Mouse (Mus musculus): ENCODE data around the gene Cp. TPM values are rescaled to one million over a fixed set of nuclear protein-coding genes. Genes with fewer than 3 reads are reported as not detected.

Gene Cp
- polyA plus RNA-seq, 1 experiment: 9.6 TPM

GRCm38 (mm10) chr3:19986123-19986522, 29.3 kb downstream of the Cp start:
- TF ChIP-seq POLR2A (IDR thresholded peaks at IDR 0.05; ENCODE audit: borderline replicate concordance, insufficient read depth, low read length): no peak
- TF ChIP-seq CTCF (IDR thresholded peaks at IDR 0.05; ENCODE audit: borderline replicate concordance, insufficient read depth, low read depth, low read length): no peak
- no peak for DNase-seq
- no peak overlapping the region for H3K27ac ChIP-seq (ENCODE audit: insufficient read depth, low read length)
- H3K4me3 ChIP-seq (replicated peaks; ENCODE audit: insufficient read depth, low read depth, low read length): no peak overlapping the region
- H3K4me1 ChIP-seq (ENCODE audit: control insufficient read depth, insufficient read depth, low read length): no peaks in the 10 kb centered on the region
- 28% methylated on average over 3 of the region's 3 CpGs for WGBS
- no peaks in the 10 kb centered on the region for H3K27me3 ChIP-seq (ENCODE audit: control insufficient read depth, insufficient read depth, low read length)

GRCm38 (mm10) chr3:19990031-19990430, 33.2 kb downstream of the Cp start:
- TF ChIP-seq CTCF (IDR thresholded peaks at IDR 0.05; ENCODE audit: borderline replicate concordance, insufficient read depth, low read depth, low read length) (no peak), POLR2A (IDR thresholded peaks at IDR 0.05; ENCODE audit: borderline replicate concordance, insufficient read depth, low read length) (no peak)

GRCm38 (mm10) chr3:19992388-19992787, 35.5 kb downstream of the Cp start:
- no peaks in the 10 kb centered on the region for H3K27me3 ChIP-seq (ENCODE audit: control insufficient read depth, insufficient read depth, low read length)
- H3K27ac ChIP-seq (ENCODE audit: insufficient read depth, low read length): no peak overlapping the region
- H3K4me1 ChIP-seq (ENCODE audit: control insufficient read depth, insufficient read depth, low read length): no peaks in the 10 kb centered on the region
- WGBS: 72% methylated on average over 4 of the region's 4 CpGs
- H3K4me3 ChIP-seq (replicated peaks; ENCODE audit: insufficient read depth, low read depth, low read length): no peak overlapping the region
- DNase-seq: no peak
- TF ChIP-seq POLR2A (IDR thresholded peaks at IDR 0.05; ENCODE audit: borderline replicate concordance, insufficient read depth, low read length) (no peak), CTCF (IDR thresholded peaks at IDR 0.05; ENCODE audit: borderline replicate concordance, insufficient read depth, low read depth, low read length) (no peak)

More at GRCm38 (mm10) chr3:19990031-19990430, 33.2 kb downstream of the Cp start:
- Histone ChIP-seq H3K27me3 (ENCODE audit: control insufficient read depth, insufficient read depth, low read length) (no peaks in the 10 kb centered on the region), H3K4me3 (replicated peaks; ENCODE audit: insufficient read depth, low read depth, low read length) (no peak overlapping the region), H3K4me1 (ENCODE audit: control insufficient read depth, insufficient read depth, low read length) (no peaks in the 10 kb centered on the region), H3K27ac (ENCODE audit: insufficient read depth, low read length) (no peak overlapping the region)
- 81% methylated on average over 3 of the region's 3 CpGs for WGBS
- no peak for DNase-seq

- Histone ChIP-seq H3K27ac (ENCODE audit: insufficient read depth, low read length) (no peak overlapping the region), H3K27me3 (ENCODE audit: control insufficient read depth, insufficient read depth, low read length) (no peaks in the 10 kb centered on the region), H3K4me1 (ENCODE audit: control insufficient read depth, insufficient read depth, low read length) (no peaks in the 10 kb centered on the region), H3K4me3 (replicated peaks; ENCODE audit: insufficient read depth, low read depth, low read length) (no peak overlapping the region)
- no peak for TF ChIP-seq CTCF (IDR thresholded peaks at IDR 0.05; ENCODE audit: borderline replicate concordance, insufficient read depth, low read depth, low read length)
- no peak for TF ChIP-seq POLR2A (IDR thresholded peaks at IDR 0.05; ENCODE audit: borderline replicate concordance, insufficient read depth, low read length)
- WGBS: 85% methylated on average over 2 of the region's 2 CpGs
- no peak for DNase-seq
Measured at GRCm38 (mm10) chr3:19999551-19999950, 42.7 kb downstream of the Cp start.

- H3K27me3 ChIP-seq (ENCODE audit: control insufficient read depth, insufficient read depth, low read length): no peaks in the 10 kb centered on the region
- 57% methylated on average over 4 of the region's 4 CpGs for WGBS
- no peak for DNase-seq
- H3K27ac ChIP-seq (ENCODE audit: insufficient read depth, low read length): no peak overlapping the region
- TF ChIP-seq CTCF (IDR thresholded peaks at IDR 0.05; ENCODE audit: borderline replicate concordance, insufficient read depth, low read depth, low read length) (no peak), POLR2A (IDR thresholded peaks at IDR 0.05; ENCODE audit: borderline replicate concordance, insufficient read depth, low read length) (no peak)
- no peak overlapping the region for H3K4me3 ChIP-seq (replicated peaks; ENCODE audit: insufficient read depth, low read depth, low read length)
- no peaks in the 10 kb centered on the region; the same call in 1 of the 2 replicates for H3K4me1 ChIP-seq (ENCODE audit: control insufficient read depth, insufficient read depth, low read length)
Measured at GRCm38 (mm10) chr3:20000806-20001205, 44.0 kb downstream of the Cp start.

- TF ChIP-seq CTCF (IDR thresholded peaks at IDR 0.05; ENCODE audit: borderline replicate concordance, insufficient read depth, low read depth, low read length): peak; percentile 10; the same call in 1 of the 2 replicates
- no peak for TF ChIP-seq POLR2A (IDR thresholded peaks at IDR 0.05; ENCODE audit: borderline replicate concordance, insufficient read depth, low read length)
- no peaks in the 10 kb centered on the region; the same call in 1 of the 2 replicates for H3K4me1 ChIP-seq (ENCODE audit: control insufficient read depth, insufficient read depth, low read length)
- WGBS: 82% methylated on average over 5 of the region's 5 CpGs
- H3K27me3 ChIP-seq (ENCODE audit: control insufficient read depth, insufficient read depth, low read length): no peaks in the 10 kb centered on the region
- no peak overlapping the region for H3K27ac ChIP-seq (ENCODE audit: insufficient read depth, low read length)
- H3K4me3 ChIP-seq (replicated peaks; ENCODE audit: insufficient read depth, low read depth, low read length): no peak overlapping the region
- DNase-seq: no peak
Measured at GRCm38 (mm10) chr3:20002786-20003185, 45.9 kb downstream of the Cp start.

GRCm38 (mm10) chr3:20004422-20004821, 47.6 kb downstream of the Cp start:
- DNase-seq: no peak
- WGBS: 94% methylated on average over 8 of the region's 8 CpGs

GRCm38 (mm10) chr3:20005611-20006010, 48.8 kb downstream of the Cp start:
- H3K27ac ChIP-seq (ENCODE audit: insufficient read depth, low read length): no peak overlapping the region
- no peak overlapping the region for H3K4me3 ChIP-seq (replicated peaks; ENCODE audit: insufficient read depth, low read depth, low read length)
- 23% methylated on average over 1 of the region's 1 CpGs for WGBS
- peak; percentile 20 to 64 for DNase-seq
- no peaks in the 10 kb centered on the region; the same call in 1 of the 2 replicates for H3K4me1 ChIP-seq (ENCODE audit: control insufficient read depth, insufficient read depth, low read length)
- H3K27me3 ChIP-seq (ENCODE audit: control insufficient read depth, insufficient read depth, low read length): no peaks in the 10 kb centered on the region
- TF ChIP-seq POLR2A (IDR thresholded peaks at IDR 0.05; ENCODE audit: borderline replicate concordance, insufficient read depth, low read length) (no peak), CTCF (IDR thresholded peaks at IDR 0.05; ENCODE audit: borderline replicate concordance, insufficient read depth, low read depth, low read length) (no peak)

More at GRCm38 (mm10) chr3:20004422-20004821, 47.6 kb downstream of the Cp start:
- TF ChIP-seq CTCF (IDR thresholded peaks at IDR 0.05; ENCODE audit: borderline replicate concordance, insufficient read depth, low read depth, low read length): no peak
- TF ChIP-seq POLR2A (IDR thresholded peaks at IDR 0.05; ENCODE audit: borderline replicate concordance, insufficient read depth, low read length): no peak
- no peak overlapping the region for H3K4me3 ChIP-seq (replicated peaks; ENCODE audit: insufficient read depth, low read depth, low read length)
- H3K27ac ChIP-seq (ENCODE audit: insufficient read depth, low read length): no peak overlapping the region
- no peaks in the 10 kb centered on the region for H3K27me3 ChIP-seq (ENCODE audit: control insufficient read depth, insufficient read depth, low read length)
- H3K4me1 ChIP-seq (ENCODE audit: control insufficient read depth, insufficient read depth, low read length): no peaks in the 10 kb centered on the region; the same call in 1 of the 2 replicates

Data from cerebellum, adult 2 months (tissue).